Mouse (Mus musculus): ENCODE results near the gene Ctns. TPM values are rescaled to one million over a fixed set of nuclear protein-coding genes. Genes with fewer than 3 reads are reported as not detected.

Ctns gene
- polyA plus RNA-seq, 1 experiment from 2014 or later: 15.9 TPM

DNA sequence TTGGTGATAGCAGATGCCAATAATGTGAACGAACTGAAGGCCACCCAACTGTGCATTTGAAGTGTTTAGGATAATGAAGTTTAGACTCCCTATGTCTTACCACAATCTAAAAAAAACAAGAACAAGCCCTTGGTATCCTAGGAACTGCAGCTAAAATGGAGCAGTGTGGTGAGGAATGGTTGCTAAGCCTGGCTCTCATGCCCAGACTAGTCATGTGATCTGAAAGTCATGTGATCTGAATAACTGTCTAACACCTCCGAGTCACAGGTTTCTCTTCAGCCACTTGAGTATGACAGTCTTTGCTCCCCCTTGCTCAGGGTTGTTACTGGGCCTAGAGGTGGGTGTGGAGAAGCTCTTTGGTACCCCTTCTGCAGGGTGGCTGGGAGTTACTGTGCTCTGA is 33.7 kb upstream of the Ctns start:
- no peaks in the 10 kb centered on the region for H3K36me3 ChIP-seq (ENCODE audit: control insufficient read depth, insufficient read depth, low read length)
- H3K4me1 ChIP-seq (replicated peaks; ENCODE audit: control insufficient read depth, insufficient read depth): 0 out of 2 replicates have a peak, but pooled peaks cover 2% of the 10 kb centered on the region
- no peaks in the 10 kb centered on the region for H3K9me3 ChIP-seq (ENCODE audit: control insufficient read depth, low read length)
- no peak for TF ChIP-seq CTCF (IDR thresholded peaks at IDR 0.05; ENCODE audit: low read depth)
- no peak for TF ChIP-seq EP300 (optimal IDR thresholded peaks at IDR 0.05)
- no peak overlapping the region for H3K9ac ChIP-seq (ENCODE audit: low read length)
- DNase-seq (ENCODE audit: low spot score) (no peak), ATAC-seq (ENCODE audit: low FRiP score, low TSS enrichment) (no peak)
- H3K27me3 ChIP-seq (ENCODE audit: control insufficient read depth, insufficient read depth, low read length): no peaks in the 10 kb centered on the region
- H3K4me2 ChIP-seq (replicated peaks; ENCODE audit: low read depth): no peak overlapping the region
- H3K4me3 ChIP-seq (ENCODE audit: low read depth, low read length): no peak overlapping the region
- H3K27ac ChIP-seq (replicated peaks): no peak overlapping the region
- 50% methylated on average over 2 of the region's 2 CpGs for WGBS

DNA sequence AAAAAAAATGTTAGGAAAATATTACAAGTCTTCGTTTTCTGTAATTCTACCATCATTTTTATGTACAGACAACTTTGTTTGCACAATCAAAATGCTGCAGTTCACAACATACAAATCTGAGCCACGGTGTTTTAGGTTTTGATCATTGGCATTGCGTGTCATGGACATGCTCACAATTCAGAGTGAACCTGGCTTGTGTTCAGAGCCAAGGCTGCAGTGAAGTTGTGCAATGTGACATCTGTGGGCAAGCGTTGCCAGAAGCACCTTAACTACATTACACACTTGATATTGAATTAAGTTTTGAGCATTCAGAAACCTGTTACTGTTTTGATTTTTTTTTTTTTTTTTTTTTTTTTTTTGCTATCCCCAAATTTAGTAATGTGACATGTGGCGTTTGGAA is 31.2 kb upstream of the Ctns start:
- WGBS: 82% methylated on average over 5 of the region's 5 CpGs
- ATAC-seq (ENCODE audit: low FRiP score, low TSS enrichment): no peak
- DNase-seq (ENCODE audit: low spot score): no peak

DNA sequence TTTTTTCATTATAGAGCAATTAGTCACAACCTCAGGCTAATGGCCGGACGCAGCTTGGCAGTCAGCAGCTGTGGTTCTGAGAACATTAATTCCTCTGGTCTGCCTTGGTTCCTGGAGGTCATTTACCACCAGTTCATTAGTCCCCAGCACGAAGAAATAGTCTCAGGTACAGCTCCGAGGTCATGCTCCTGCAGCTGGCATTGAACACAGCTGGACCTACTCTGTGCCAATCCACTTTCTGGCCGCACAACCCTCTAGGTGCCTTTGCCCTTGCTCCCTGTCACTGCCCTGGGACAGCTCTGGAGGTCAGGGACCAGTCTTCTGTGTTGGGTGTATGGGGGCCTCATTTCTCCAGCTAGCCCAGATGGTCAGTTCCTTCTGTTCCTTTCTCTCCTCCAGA is 30.0 kb upstream of the Ctns start:
- WGBS: 62% methylated on average over 5 of the region's 5 CpGs
- ATAC-seq (ENCODE audit: low FRiP score, low TSS enrichment): no peak

More for the DNA sequence above, 31.2 kb upstream of the Ctns start:
- H3K9me3 ChIP-seq (ENCODE audit: control insufficient read depth, low read length): no peaks in the 10 kb centered on the region
- no peak for TF ChIP-seq EP300 (optimal IDR thresholded peaks at IDR 0.05)
- no peak for TF ChIP-seq CTCF (IDR thresholded peaks at IDR 0.05; ENCODE audit: low read depth)
- H3K4me1 ChIP-seq (replicated peaks; ENCODE audit: control insufficient read depth, insufficient read depth): no peaks in the 10 kb centered on the region
- no peaks in the 10 kb centered on the region for H3K27me3 ChIP-seq (ENCODE audit: control insufficient read depth, insufficient read depth, low read length)
- no peaks in the 10 kb centered on the region for H3K36me3 ChIP-seq (ENCODE audit: control insufficient read depth, insufficient read depth, low read length)
- H3K4me2 ChIP-seq (replicated peaks; ENCODE audit: low read depth): no peak overlapping the region
- H3K9ac ChIP-seq (ENCODE audit: low read length): no peak overlapping the region
- H3K4me3 ChIP-seq (ENCODE audit: low read depth, low read length): no peak overlapping the region
- H3K27ac ChIP-seq (replicated peaks): no peak overlapping the region

DNA sequence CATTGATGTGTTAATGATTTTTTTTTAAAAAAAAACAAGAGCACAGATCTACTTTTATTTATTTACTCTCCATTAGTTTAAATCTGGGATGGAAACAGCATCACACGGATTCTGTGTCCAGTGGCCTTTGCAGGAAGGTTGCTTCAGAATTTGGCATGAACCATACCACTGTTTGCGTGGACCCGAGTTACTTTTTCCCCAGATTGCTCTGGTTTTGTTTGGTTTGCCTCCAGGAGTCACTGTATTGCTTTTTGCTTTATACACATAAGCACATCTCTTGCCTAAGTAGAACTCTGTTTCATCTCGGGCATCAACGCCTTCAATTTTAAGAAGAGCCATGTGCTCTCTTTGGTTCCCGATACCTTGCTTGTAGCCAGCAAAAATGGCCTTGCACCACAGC is 27.0 kb upstream of the Ctns start:
- DNase-seq (ENCODE audit: low spot score): no peak
- H3K4me2 ChIP-seq (replicated peaks; ENCODE audit: low read depth): no peak overlapping the region
- no peaks in the 10 kb centered on the region for H3K27me3 ChIP-seq (ENCODE audit: control insufficient read depth, insufficient read depth, low read length)
- TF ChIP-seq CTCF (IDR thresholded peaks at IDR 0.05; ENCODE audit: low read depth): no peak
- no peak for TF ChIP-seq EP300 (optimal IDR thresholded peaks at IDR 0.05)
- H3K9ac ChIP-seq (ENCODE audit: low read length): no peak overlapping the region
- ATAC-seq (ENCODE audit: low FRiP score, low TSS enrichment): no peak
- no peaks in the 10 kb centered on the region for H3K9me3 ChIP-seq (ENCODE audit: control insufficient read depth, low read length)
- no peaks in the 10 kb centered on the region for H3K4me1 ChIP-seq (replicated peaks; ENCODE audit: control insufficient read depth, insufficient read depth)
- no peak overlapping the region for H3K27ac ChIP-seq (replicated peaks)
- no peaks in the 10 kb centered on the region for H3K36me3 ChIP-seq (ENCODE audit: control insufficient read depth, insufficient read depth, low read length)
- WGBS: 84% methylated on average over 6 of the region's 6 CpGs
- H3K4me3 ChIP-seq (ENCODE audit: low read depth, low read length): no peak overlapping the region

More for the DNA sequence above, 30.0 kb upstream of the Ctns start:
- no peaks in the 10 kb centered on the region for H3K9me3 ChIP-seq (ENCODE audit: control insufficient read depth, low read length)
- TF ChIP-seq EP300 (optimal IDR thresholded peaks at IDR 0.05) (no peak), CTCF (IDR thresholded peaks at IDR 0.05; ENCODE audit: low read depth) (no peak)
- no peak overlapping the region for H3K4me3 ChIP-seq (ENCODE audit: low read depth, low read length)
- no peaks in the 10 kb centered on the region for H3K36me3 ChIP-seq (ENCODE audit: control insufficient read depth, insufficient read depth, low read length)
- DNase-seq (ENCODE audit: low spot score): no peak
- H3K9ac ChIP-seq (ENCODE audit: low read length): no peak overlapping the region
- H3K27me3 ChIP-seq (ENCODE audit: control insufficient read depth, insufficient read depth, low read length): no peaks in the 10 kb centered on the region
- H3K4me2 ChIP-seq (replicated peaks; ENCODE audit: low read depth): no peak overlapping the region
- no peaks in the 10 kb centered on the region for H3K4me1 ChIP-seq (replicated peaks; ENCODE audit: control insufficient read depth, insufficient read depth)
- H3K27ac ChIP-seq (replicated peaks): no peak overlapping the region

DNA sequence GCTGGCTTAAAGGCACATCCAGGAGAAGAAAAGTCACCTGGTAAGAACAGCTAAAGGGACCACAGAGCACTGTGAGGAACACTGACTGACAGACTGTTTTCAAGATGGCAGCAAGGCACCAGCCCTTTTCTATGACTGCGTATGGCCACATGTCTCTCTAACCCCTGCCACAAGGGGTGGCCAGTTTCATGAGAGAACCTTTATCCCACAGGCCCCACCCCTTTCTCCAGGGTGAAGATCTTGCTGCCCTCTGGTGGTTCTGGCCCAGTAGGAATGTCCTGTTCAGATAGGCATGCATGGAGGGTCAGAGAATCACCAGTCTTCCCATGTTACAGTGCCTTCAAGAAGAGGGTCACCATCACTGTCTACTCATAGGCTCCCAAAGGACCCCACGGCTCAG is 25.1 kb upstream of the Ctns start:
- ATAC-seq (ENCODE audit: low FRiP score, low TSS enrichment): peak; percentile 57
- TF ChIP-seq EP300 (optimal IDR thresholded peaks at IDR 0.05): no peak
- TF ChIP-seq CTCF (IDR thresholded peaks at IDR 0.05; ENCODE audit: low read depth): peak; percentile 68
- WGBS: 61% methylated on average over 2 of the region's 2 CpGs

DNA sequence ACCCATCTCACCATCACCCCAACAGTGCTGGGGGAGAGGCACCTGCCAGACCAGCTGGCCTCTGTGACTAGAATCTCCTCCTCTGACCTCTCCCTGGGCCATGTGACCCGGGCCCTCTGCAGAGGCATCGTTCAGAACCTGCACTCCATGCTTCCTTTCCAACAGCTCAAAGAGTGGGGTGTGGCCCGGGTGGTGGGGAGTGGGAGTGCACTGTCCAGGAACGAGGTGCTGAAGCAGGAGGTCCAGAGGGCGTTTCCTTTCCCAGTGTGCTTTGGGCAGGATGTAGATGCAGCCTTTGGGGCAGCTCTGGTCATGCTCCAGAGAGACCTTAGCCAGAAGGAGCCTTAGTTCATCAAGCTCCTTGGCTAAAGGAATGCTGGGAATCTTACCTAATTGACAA is 24.0 kb upstream of the Ctns start:
- no peak overlapping the region for H3K9ac ChIP-seq (ENCODE audit: low read length)
- no peaks in the 10 kb centered on the region for H3K27me3 ChIP-seq (ENCODE audit: control insufficient read depth, insufficient read depth, low read length)
- no peaks in the 10 kb centered on the region for H3K36me3 ChIP-seq (ENCODE audit: control insufficient read depth, insufficient read depth, low read length)
- H3K27ac ChIP-seq (replicated peaks): no peak overlapping the region
- H3K4me2 ChIP-seq (replicated peaks; ENCODE audit: low read depth): no peak overlapping the region
- 20% methylated on average over 5 of the region's 5 CpGs for WGBS
- H3K4me3 ChIP-seq (ENCODE audit: low read depth, low read length): no peak overlapping the region
- ATAC-seq (ENCODE audit: low FRiP score, low TSS enrichment) (no peak), DNase-seq (ENCODE audit: low spot score) (no peak)
- no peak for TF ChIP-seq CTCF (IDR thresholded peaks at IDR 0.05; ENCODE audit: low read depth)
- TF ChIP-seq EP300 (optimal IDR thresholded peaks at IDR 0.05): no peak
- H3K4me1 ChIP-seq (replicated peaks; ENCODE audit: control insufficient read depth, insufficient read depth): no peaks in the 10 kb centered on the region
- no peaks in the 10 kb centered on the region for H3K9me3 ChIP-seq (ENCODE audit: control insufficient read depth, low read length)

More for the DNA sequence above, 25.1 kb upstream of the Ctns start:
- DNase-seq (ENCODE audit: low spot score): peak; percentile 54
- Histone ChIP-seq H3K36me3 (ENCODE audit: control insufficient read depth, insufficient read depth, low read length) (no peaks in the 10 kb centered on the region), H3K27ac (replicated peaks) (no peak overlapping the region), H3K27me3 (ENCODE audit: control insufficient read depth, insufficient read depth, low read length) (no peaks in the 10 kb centered on the region), H3K9me3 (ENCODE audit: control insufficient read depth, low read length) (no peaks in the 10 kb centered on the region), H3K4me2 (replicated peaks; ENCODE audit: low read depth) (no peak overlapping the region), H3K4me3 (ENCODE audit: low read depth, low read length) (no peak overlapping the region), H3K9ac (ENCODE audit: low read length) (no peak overlapping the region), H3K4me1 (replicated peaks; ENCODE audit: control insufficient read depth, insufficient read depth) (no peaks in the 10 kb centered on the region)

Measured in stomach, postnatal 0 days (tissue).